Mouse (Mus musculus) kidney, adult 8-10 months (tissue): ENCODE data around the gene Dmpk.

Experiments
- DNase-seq, 2 experiments: peaks; one replicate each; pipeline ENCODE4 v3.0.0; 2022

The Dmpk gene

GRCm38 (mm10) chr7:19075723-19076585 lies 7.7 kb upstream of the Dmpk start, which contains the start of gene Dmwd:
TSS of gene Dmwd (plus strand) at chr7:19076227.
- peak; percentile 97 for DNase-seq

- DNase-seq, result no peak
Measured at GRCm38 (mm10) chr7:19076586-19076991, 7.1 kb upstream of the Dmpk start.

DNA sequence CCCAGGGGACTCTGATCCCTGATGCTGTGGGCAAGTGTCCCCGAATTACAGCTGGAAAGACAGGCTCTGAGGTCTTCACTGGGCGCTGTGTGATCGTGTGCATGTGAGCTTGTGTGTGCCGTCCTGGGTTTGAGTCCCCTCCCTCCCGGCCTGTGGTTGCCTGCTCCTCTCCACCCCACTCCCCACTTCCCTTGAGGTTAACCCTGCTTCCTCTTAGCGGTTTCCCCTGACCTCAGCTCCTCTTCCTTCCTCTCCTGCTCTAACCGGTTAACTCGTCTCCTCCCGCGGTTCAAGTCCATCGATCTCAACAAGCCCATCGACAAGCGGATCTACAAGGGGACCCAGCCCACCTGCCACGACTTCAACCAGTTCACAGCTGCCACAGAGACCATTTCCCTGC lies 5.9 kb upstream of the Dmpk start:
- DNase-seq, result peak in 1 of 2 experiments; percentile 30

GRCm38 (mm10) chr7:19078732-19079131 lies 4.9 kb upstream of the Dmpk start:
- no peak for DNase-seq

DNA sequence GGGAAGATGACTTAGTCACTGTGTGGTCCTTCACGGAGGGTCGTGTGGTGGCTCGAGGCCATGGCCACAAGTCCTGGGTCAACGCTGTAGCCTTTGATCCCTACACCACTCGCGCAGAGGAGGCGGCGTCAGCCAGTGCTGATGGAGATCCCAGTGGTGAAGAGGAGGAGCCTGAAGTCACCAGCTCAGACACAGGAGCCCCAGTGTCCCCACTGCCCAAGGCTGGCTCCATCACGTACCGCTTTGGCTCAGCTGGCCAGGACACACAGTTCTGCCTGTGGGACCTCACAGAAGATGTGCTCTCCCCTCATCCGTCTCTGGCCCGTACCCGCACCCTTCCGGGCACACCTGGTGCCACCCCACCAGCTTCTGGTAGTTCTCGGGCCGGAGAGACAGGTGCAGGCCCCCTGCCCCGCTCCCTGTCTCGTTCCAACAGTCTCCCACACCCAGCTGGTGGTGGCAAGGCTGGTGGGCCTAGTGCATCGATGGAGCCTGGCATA lies 3.1 kb upstream of the Dmpk start:
- DNase-seq, result no peak

GRCm38 (mm10) chr7:19082171-19082570 lies 1.5 kb upstream of the Dmpk start:
- DNase-seq, result no peak

GRCm38 (mm10) chr7:19083096-19083495 lies 553 bp upstream of the Dmpk start:
- no peak for DNase-seq

GRCm38 (mm10) chr7:19084277-19084771 lies 675 bp downstream of the Dmpk start:
- no peak for DNase-seq

DNA sequence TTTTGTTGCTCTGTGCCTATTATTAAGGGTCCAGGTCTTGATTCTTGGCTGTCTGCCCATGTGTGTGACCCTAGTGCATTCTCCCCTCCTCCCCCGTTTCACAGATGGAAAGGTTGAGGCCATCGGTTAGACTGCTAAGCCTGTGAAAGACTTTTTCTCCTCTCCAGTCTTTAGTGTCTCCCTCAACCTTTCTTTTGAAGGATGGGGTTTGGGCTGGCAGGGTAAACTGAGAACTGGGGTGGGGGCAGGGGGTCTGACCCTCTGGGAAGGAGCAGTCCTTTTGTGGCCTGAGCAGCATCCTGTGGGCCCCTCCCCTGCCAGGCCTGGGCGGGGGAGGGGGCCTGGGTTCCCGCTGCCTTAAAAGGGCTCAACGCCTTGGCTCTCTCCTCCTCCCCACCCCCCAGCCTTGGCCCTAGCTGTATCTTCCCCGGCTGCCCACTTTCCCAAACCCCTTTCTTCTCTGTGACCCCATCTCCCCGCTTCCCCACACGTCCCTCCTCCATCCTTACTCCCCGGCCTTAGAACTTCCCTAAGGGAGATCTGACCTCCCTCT lies 1.3 kb downstream of the Dmpk start:
- no peak for DNase-seq

GRCm38 (mm10) chr7:19085495-19085894 lies 1.8 kb downstream of the Dmpk start:
- peak in 1 of 2 experiments; percentile 28 for DNase-seq

GRCm38 (mm10) chr7:19086042-19086441 lies 2.4 kb downstream of the Dmpk start:
- peak in 1 of 2 experiments; percentile 60 for DNase-seq

DNA sequence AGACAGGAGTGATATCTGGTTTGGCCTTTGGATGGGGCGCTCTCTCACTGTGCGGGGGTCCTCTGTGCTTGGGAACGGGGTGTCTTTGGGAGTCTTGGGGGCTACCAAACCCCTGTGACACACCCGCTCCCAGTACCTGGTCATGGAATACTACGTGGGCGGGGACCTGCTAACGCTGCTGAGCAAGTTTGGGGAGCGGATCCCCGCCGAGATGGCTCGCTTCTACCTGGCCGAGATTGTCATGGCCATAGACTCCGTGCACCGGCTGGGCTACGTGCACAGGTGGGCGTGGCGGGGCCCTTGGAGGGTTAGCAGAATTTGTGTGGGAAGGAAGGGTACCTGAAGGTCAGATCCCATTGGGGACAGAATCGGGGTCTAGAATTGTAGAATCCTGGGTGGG lies 3.1 kb downstream of the Dmpk start:
- DNase-seq, result no peak

DNA sequence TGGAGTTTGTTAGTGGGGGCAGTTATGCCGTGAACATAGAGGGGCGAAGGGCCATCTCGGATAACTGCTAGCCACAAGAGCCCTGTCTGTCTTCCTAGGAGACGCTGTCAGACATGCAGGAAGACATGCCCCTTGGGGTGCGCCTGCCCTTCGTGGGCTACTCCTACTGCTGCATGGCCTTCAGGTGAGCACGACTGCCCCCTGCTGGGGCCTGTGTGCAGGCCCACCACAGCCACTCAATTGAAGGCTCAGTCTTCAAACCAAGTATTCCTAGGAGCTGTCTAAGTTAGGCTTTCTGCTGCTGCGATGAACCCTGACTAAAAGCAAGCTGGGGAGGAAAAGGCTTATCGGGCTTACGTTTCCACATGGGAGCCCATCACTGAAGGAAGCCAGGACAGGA lies 5.2 kb downstream of the Dmpk start:
- peak in 1 of 2 experiments; percentile 64 for DNase-seq

DNA sequence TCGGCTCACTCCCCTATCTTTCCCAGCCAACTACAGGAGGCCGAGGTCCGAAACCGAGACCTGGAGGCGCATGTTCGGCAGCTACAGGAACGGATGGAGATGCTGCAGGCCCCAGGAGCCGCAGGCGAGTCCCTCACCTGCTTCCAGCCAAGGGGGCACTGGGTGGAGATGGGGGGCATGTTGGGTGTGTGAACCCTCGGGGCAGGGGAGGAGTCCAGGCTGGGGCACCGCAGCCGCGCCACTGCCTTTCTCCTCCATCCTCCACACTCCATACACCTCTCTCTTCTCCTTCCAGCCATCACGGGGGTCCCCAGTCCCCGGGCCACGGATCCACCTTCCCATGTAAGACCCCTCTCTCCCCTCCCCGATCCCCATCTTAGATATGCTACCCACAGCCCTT lies 8.3 kb downstream of the Dmpk start:
- DNase-seq, result no peak

DNA sequence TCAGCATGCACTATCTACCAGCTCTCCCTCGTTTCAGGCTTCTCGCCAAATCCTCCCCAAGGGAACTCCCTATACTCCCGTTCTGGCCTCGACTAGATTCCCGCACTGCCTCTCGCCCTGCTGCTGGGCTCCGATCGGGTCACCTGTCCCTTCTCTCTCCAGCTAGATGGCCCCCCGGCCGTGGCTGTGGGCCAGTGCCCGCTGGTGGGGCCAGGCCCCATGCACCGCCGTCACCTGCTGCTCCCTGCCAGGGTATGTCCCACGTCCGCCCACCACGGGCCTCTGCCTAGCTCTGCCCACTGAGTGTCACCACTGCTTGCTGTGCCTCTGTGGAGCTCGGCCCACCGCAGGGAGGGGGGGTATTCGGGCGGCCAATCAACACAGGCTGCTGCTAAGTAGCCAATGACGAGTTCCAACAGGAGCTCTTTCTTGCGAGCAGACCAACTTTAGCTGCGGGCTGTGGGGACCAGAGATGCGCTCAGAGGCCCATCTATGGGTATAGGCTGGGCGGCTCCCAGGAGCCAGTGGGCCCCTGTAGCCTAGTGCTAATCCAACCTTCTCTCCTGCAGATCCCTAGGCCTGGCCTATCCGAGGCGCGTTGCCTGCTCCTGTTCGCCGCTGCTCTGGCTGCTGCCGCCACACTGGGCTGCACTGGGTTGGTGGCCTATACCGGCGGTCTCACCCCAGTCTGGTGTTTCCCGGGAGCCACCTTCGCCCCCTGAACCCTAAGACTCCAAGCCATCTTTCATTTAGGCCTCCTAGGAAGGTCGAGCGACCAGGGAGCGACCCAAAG lies 8.9 kb downstream of the Dmpk start:
- peak; percentile 55 to 74 for DNase-seq

GRCm38 (mm10) chr7:19093174-19093521 lies 9.5 kb downstream of the Dmpk start:
- peak; percentile 85 to 90 for DNase-seq

GRCm38 (mm10) chr7:19093537-19094385 lies 10.1 kb downstream of the Dmpk start:
- peak; percentile 98 for DNase-seq

- peak in 1 of 2 experiments; percentile 32 for DNase-seq
Measured at GRCm38 (mm10) chr7:19094471-19094825, 10.8 kb downstream of the Dmpk start, which contains the start of gene Six5. TSS of gene Six5 (plus strand) at chr7:19094594.

GRCm38 (mm10) chr7:19094826-19095750 lies 11.4 kb downstream of the Dmpk start:
- peak in 1 of 2 experiments; percentile 52 for DNase-seq

DNA sequence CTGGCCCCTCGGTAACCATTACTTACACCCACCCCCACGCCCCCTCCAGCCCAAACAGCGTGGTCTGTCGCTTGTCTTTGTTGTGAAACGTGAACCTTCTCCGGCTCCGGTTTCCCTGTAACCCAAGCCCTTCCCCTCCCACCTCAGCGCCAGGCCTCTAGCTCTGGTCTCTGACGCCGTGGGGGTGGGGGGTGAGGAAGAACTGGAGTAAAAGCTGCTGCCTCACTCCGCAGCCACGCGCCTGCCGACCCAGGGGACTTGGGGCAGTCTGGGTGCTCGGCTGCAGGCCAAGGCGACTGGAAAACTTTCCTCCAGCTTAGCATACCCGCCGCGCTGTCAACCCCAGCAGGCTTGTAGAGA lies 12.1 kb downstream of the Dmpk start:
- DNase-seq, result peak; percentile 50 to 56

DNA sequence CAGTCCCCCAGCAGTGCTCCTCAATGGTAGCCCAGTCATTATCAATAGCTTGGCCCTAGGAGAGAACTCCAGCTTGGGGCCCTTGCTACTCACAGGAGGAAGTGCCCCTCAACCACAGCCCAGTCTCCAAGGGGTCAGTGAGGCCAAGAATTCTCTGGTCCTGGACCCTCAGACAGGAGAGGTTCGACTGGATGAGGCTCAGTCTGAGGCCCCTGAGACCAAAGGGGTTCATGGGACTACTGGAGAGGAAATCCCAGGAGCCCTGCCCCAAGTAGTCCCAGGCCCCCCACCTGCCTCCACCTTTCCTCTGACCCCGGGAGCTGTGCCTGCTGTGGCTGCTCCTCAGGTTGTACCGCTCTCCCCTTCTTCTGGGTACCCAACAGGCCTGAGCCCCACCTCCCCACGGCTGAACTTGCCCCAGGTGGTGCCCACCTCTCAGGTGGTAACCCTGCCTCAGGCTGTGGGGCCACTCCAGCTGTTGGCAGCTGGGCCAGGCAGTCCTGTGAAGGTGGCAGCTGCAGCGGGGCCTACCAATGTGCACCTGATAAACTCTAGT lies 12.8 kb downstream of the Dmpk start:
- no peak for DNase-seq
